Mouse (Mus musculus) thymus, postnatal 36 days (tissue): ENCODE data around the gene Ahdc1.
A peak's percentile ranks its signal among the peaks of the same experiment; 100 is the strongest.

Source experiments
- DNase-seq, 2 experiments: peaks; one replicate each; pipeline ENCODE4 v3.0.0; 2022; ENCODE audit warnings: mixed read lengths in 2 of 2

The Ahdc1 gene

DNA sequence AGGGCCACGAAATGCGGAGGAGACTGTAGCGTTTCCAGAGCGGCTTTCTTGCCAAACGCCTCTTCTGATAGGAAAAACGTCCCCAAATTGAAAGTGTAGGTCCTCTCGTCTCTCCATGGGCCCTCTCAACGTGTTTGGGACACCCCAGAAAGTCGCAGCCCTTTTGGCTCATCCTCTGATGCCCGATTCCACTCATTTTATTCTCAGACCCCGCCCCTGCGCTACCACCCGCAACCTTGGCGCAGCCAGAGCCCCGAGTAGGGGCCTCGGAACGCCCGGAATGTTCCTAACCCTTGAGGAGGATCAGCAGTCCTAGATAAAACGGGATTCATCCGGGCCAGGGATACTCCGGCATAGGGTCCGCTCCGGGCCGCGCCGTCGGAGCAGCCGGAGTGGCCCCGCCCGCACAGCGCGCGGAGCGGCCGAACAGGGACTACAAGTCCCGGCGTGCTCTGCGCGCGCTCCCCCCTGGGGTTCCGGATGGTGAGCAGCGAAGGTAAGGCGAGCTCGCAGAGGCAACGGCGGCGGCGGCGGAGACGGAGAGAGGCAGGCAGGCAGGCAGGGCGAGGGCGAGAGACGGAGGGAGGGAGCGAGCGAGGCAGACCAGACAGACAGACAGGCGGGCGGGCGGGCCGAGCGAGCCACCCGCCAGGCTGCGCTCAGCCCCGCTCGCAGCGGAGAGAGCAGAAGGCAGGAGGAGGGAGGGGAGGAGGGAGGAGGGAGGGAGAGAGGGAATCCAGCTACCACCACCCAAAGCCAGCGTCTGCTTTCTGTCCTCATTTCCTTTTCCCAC lies at the start of gene Ahdc1:
TSS of gene Ahdc1 (plus strand) at position 233 of the 793 bp plus-strand sequence.
- DNase-seq = peak; percentile 93 to 96

DNA sequence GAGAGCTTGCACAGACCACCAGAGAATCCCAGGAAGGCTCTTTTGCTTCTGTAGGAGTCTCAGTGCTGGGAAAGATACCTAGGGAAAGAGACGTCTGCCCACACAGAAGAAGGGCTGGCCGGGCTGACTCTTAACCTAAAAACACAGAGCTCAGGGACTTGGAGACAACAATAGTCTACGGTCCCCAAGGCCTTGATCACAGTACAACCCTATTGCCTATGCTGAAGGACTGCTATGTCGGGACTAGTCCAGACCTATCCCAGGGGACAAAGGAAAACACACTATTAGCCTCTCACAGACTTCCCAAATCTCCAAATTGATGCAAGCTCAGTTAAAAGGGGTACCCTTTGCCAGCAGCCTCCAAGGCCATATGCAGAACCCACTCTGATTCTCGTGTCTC lies 49.2 kb upstream of the Ahdc1 start:
- DNase-seq = no peak

DNA sequence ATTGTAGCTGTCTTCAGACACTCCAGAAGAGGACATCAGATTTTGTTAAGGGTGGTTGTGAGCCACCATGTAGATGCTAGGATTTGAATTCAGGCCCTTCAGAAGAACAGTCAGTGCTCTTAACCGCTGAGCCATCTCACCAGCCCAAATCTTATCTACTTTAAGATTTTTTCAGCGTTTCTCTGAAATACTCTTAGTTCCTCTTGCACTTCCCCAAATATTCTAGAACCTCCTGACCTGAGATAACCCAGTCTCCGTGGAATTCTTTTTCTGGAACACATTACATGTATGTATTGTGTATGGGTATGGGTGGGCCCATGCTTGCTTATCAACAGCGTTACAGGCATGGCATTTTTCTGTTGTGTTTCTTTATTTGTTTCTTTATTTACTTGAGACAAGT lies 48.4 kb upstream of the Ahdc1 start:
- DNase-seq = no peak

DNA sequence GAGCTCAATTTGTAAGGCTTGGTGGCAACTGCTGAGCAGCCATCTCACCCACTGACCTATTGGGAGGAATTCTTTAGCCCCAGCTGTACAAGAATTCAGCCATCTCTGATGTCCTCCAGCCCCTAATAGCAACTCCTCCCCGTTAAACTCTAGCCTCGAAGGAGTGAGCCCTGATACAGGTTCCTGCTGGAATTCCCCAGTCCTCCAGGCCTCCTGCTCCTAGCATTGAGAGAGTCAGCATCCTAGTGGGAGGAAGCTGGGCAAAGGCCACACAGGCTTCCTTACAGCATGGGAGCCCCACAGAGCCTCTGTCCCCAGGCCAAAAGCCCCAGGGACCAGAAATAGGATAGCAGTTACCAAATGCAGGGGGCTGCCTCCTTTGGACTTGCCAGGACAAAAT lies 47.6 kb upstream of the Ahdc1 start:
- DNase-seq = no peak

DNA sequence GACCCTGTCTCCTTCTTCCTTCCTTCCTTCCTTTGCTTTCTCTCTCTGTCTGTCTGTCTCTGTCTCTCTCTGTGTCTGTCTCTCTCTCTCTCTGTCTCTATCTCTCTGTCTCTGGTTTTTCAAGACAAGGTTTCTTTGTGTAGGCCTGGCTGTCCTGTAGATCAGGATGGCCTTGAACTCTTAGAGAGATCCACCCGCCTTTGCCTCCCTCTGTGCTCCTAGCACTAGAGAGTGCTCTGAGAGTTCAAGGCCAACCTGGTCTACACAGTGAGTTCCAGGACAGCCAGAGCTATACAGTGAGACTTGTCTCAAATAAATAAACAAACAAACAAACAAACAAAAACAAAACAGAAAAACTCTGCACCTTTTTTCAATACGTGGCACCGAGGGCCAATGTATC lies 47.0 kb upstream of the Ahdc1 start:
- DNase-seq = no peak

DNA sequence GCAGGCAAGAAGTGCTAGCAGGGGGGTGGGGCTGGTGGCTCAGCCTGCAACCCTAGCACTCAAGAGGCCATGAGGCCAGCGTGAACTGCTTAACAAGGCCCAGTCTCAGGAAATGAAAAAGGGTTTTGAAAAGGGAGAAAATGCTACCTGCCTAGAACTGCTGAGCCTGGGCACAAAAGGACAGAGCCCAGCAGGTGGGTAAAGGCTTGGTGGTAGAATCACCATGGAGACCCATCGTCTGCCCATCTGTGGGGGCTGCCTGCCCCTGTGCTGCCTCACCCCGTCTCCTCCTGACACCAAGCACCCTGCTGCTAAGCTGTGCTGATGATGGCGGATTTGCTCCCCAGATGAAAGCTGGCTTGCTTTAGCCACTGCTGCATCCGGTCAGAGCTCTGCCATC lies 46.6 kb upstream of the Ahdc1 start:
- DNase-seq = no peak

DNA sequence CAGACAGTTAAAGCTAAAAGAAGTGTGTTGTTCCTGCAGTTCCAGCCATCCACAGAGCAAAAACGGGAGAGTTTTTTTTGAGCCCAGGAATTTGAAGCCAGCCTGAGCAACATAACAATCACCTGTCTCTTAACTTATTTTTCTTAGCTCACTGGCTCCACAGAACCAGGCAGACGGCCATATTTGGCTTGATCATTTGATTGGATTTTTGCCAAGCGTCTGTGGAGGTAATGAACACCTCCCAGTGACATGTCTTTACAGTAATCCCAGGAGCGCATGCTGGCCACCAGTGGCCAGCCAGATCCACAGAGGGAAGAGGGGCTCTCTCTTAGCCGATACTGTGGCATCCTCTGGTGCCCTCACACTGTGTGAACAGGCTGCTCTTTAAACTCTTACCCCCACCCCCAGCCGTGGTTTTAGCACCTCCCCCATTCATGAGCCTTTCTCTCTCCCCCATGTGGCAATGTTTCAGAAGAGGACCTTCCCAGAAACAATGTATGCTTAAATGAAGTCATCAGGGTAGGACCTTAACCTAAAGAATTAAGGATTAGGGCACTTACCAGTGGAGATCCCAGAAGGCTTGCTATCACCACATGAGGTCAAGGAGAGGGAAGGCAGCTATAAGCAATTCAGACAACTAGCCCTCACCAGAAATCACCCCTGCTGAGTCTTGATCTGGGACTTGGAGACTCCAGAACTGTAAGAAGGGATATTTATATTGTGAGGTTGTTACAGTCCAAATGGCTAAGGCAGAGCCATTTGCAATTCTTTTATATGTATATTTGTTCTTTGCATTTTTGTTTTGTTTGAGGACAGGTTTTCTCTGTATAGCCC lies 42.7 kb upstream of the Ahdc1 start:
- no peak for DNase-seq

DNA sequence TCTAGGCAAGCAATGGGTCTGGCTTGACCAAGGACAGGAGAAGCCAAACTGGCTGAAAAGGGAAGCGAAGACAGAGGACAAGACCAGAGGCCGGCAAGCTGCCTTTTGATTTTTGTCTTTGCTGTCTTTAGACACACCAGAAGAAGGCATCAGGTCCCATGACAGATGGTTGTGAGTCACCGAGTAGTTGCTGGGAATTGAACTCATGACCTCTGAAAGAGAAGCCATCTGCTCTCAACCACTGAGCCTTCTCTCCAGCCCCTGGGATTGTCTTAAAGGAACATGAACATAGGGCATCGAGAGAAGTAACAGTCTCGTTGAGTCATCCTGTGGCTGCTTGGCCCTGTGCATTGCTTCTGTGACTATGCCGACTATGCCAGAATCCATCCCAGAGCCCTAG lies 39.5 kb upstream of the Ahdc1 start:
- peak in 1 of 2 experiments; percentile 32 for DNase-seq

DNA sequence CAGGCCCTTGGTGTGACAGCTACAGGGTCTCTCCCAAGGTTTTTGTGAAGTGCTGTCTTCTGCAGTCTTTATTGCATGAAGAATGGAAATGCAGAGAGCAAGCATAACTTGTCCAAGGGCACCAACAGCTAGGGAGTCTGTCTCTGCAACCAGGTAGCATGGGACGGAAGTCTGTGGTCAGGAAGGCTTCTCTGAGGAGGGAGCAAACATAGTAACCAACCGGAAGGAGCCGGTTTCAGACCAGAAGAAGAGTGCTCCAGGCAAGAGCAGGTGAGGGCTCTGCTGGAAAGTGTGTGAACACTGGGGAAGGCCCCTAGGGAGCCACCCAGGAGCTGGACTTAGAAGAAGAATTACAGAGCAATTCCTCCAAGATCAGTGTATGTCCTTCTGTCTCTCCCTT lies 39.0 kb upstream of the Ahdc1 start:
- peak; percentile 66 to 77 for DNase-seq

DNA sequence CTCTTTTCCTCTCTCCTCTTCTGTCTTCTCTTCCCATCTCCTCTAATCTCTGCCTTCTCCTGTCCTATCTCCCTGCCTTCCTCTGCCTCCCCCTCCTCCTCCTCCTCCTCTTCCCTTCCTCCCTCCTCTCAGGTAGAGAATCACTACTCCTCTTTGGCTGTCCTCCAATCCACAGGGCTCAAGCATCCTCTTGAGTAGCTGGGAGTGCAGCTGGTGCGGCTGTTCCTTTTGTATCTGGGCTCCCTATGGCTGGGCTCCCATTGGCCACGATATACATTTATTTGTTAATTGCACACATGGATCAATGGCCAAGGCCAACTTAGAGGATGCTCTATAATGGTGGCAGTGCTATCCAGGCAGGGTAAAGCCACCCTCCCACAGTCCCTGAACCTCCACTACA lies 38.5 kb upstream of the Ahdc1 start:
- DNase-seq = peak in 1 of 2 experiments; percentile 36

DNA sequence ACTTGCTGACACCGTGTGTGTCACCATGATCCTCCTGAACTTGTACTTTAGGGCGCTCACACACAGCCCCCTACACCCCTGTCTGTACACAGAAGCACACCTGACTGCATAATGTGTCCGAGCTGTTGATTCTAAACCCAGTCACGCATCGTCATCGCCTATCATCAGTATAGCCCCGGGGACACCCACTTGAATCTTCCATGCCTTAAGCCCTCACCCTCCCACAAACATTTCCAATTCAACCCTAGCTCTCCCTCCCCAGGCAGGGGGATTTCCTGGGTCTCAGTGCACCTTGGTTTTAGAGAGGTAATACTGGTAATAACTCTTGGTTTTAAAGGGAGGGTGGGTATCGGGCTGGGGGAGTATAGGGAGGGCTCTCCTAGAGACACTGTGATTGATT lies 37.9 kb upstream of the Ahdc1 start:
- no peak for DNase-seq

DNA sequence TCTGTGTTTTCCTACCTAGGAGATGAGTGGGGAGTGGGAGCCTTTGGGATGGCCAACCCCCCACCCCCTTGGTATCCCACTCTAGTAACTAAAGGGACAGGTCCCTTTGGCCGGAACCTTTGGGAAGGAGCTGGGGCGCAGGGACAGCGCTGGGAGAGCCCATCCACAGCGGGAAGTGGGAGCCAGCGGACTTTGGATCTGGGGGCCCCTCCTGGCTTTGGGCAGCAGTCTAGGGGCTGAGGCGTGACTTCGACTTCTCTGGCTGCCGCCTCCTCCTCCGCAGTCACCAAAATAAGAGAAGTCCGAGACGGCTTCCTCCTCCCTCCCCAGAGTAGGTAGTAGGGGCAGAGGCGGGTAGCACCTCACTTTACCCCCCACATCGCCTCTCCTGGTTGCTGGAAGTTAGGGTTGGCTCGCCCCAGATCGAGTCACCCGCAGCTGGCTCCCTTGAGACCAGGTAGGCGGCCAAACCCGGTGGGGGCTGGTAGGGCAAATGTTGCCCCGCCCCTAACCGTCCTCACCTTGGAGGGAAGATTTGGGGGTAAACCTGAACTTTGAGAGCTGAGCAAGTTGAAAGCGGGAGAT lies 37.2 kb upstream of the Ahdc1 start, which contains the start of gene Fgr:
TSS of gene Fgr (plus strand) at position 282 of the 585 bp plus-strand sequence.
- DNase-seq = peak; percentile 80 to 85

DNA sequence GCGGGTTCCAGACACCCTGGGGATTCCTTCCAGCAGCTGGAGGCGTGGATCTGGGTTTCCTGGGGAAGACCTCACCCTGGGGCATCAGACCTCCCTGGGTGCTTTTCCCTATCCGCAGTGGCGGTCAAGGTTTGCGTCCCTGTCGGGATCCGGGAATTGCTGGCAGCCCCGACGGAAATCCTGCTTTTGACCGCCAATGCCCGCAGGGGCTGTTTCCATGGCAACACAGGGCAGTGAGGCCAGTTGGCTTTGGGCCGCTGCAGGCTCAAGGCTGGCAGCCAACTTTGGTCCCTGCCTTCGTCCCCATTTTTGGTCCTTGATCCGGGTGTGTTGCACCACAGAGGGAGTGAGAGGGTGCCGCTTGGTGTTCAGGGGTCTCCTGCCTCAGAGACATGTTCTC lies 36.2 kb upstream of the Ahdc1 start:
- peak; percentile 19 to 41 for DNase-seq

DNA sequence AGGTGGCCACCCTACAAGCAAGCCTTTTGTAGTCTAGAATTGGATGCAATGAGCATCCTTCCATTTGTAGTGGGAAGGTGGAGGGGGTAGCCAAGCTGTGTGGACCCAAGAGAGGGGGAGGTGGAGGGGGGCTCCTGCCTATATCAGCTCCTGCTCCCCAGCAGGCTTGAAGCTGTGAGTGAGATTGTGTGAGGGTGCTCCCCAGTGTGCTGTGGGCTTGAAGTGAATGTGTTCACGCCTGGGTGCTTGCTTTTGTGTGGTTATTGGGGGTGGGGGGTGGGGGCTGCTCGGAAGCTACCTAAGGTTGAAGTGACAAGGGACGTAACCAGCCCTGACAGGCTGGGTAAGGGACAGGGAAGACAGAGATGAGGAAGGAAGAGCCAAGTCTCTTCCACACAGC lies 35.3 kb upstream of the Ahdc1 start:
- DNase-seq = peak; percentile 35 to 58

DNA sequence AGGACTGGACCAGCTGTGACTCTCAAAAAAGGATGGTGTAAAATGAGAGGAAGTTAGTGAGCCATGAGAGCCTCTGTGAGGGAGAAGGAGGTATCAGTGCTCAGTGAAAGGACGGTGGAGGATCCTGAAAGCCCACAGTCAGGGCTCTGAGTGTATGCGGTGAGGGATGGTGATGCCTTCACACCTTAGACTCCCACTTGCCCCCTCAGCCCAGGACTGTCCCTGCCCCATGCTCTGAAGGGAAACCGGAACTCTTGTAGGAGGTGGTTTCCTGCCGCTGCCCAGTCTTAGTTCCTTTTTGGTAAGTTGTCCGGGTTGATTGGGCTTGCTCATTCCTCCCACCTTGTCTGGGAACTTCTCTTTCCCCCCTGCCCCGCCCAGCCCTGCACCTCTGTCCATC lies 34.3 kb upstream of the Ahdc1 start:
- DNase-seq = peak; percentile 55 to 58

DNA sequence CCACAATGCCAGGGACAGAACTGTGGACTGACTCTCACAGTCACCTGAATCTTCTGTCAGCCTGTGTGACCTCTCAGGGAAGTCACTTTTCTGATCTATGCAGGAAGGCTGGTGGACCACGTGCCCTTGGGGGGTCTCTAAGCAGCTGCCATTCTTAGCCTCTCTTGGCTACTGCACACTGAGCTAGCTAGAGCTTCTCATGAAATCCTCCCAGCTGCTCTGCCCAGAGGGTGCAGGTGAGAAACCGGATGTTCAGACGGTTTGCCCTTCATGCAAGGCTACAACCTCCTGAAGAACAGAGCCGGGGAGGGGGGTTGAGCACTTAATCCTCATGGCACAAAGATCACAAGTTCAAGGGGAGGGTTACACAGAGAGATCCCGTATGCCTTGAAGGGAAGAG lies 33.5 kb upstream of the Ahdc1 start:
- peak; percentile 77 to 88 for DNase-seq

DNA sequence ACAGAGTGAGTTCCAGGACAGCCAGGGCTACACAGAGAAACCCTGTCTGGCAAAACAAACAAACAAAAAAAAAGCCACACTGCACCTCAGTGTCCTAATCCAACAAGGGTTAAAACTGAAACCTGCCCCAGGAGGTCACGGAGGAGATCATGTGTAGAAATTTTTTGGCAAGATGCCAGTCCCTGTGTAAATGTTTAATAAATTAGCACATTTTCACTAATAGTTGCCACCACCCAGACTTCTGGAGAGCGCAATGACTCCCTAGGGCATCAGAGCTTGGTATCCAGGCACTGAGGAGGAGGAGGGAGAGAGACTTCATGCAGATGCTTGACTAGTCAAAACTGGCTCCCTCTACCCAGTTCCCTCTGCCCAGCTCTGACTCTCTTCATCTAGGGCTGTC lies 31.9 kb upstream of the Ahdc1 start:
- DNase-seq = no peak

DNA sequence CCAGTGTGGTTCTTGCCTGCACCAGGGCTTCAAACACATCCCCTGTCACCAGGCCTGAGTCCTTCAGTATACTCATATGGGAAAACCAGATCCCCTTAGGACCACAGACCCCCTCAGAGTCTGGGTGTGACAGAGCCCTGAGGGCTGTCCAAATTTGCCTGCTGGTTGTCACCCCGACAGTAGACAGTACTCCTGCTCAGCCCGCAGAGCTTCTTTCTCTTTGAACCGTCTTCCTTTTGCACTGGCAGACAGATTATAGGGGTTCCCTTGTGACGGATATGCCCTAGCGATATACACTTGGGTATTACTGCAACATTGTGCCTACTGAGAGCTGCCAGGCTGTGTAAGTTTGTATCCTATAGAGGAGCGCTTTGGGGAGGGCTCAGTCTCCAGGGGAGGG lies 29.4 kb upstream of the Ahdc1 start:
- DNase-seq = peak; percentile 49 to 63

DNA sequence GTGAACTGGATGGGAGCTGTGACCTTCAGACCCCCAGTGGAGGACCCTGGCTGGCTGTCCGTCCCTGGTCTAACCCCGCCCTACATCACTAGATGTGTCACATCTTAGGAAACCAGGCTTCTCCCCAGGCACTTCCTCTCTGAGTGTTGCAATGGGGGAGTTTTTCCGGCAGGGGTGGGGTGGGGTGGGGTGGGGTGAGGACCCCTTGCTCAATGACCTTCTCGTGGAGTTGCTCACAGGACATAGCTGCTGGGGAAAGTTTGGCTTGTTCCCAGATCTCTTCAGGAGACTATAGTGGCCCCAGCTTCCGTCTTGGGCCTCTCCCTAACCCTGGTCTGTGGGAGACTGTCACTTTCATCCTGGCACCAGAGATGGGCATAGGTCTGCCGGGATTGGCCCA lies 28.1 kb upstream of the Ahdc1 start:
- peak in 1 of 2 experiments; percentile 36 for DNase-seq

DNA sequence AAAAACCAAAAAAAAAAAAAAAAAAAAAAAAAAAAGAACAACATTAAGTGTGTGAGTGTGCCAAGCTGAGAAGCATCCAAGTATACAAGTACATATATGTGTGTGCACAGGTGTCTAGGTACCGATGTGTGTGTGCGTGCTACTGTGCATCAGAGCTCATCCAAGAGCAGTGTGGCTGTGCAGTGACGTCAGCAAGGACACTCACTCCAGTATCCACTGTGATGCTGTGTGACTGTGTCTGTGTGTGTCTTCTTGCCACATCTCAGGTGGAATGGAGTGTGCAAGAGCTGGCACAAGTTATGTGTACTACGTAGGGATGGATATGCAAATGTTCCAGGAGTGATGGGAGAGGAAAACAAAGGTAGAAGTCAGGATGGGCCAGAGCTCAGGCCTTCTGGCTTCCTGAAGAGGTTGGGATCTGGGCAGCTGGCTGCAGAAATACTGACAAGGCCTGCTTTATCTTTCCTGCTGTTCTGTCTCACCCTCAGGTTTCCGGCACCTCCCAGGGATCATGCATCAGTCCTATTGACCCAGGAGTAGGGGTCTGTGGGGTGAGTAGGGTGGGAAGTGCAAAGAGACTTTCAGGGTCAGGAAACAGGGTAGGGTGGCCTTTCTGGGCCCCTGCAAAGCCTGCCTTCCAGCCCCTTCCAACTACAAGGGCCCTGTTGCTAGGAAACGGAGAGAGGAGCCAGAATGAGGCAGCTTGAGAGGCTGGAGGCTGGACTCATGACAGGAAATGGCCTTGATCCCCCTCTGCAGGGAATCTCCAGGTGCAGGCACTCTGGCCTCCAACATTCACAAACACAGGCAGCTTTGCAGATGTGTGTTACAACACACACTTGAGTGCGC lies 27.2 kb upstream of the Ahdc1 start:
- peak; percentile 33 to 52 for DNase-seq

DNA sequence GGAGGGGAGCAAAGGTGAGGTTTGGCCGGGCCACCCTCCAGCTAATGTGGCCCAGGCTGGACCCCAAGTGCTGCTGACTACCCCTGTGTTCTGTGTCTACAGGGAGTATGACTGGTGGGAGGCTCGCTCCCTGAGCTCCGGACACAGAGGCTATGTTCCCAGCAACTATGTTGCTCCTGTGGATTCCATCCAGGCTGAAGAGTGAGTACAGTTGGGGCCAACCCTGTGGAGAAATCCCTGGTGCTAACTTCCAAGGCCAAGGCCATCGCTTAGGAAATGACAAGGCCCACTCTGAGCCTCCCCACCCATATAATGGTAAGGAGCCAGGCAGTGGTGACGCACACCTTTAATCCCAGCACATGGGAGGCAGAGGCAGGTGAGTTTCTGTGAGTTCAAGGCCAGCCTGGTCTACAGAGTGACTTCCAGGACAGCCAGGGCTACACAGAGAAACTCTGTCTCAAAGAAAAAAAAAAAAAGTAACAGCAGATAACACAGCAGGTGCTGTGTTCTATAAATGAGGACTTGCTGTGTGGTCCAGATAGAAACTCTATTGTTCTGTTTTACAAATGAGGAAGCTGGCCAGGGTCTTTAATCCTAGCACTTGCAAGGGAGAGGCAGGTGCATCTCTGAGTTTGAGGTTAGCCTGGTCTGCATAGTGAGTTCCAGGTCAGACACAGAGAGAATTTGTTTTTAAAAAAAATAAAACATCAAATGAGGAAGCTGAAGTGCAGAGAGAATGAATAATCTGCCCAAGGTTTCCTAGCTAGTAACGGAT lies 22.3 kb upstream of the Ahdc1 start:
- DNase-seq = no peak

DNA sequence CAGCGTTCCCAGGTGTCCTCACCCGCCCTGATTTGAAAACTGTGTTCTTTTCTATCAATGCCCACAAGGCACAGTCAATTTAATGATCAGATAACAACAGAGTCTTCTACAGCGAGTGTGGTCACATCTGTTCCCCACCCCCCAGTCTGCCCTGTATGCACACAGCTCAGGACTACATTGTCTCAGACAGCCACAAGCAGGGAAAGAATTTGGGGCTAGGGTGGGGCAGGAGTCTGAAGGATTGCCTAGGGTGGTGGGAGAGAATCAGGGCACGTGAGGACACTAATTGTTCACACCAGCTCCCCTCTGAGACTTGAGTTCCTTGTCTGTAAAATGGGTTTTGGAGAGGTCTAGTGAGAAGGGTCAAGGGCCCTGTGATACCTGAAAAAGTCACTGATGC lies 17.5 kb upstream of the Ahdc1 start:
- DNase-seq = no peak
